Mouse (Mus musculus): ENCODE results near the gene Serpinc1. TPM values are rescaled to one million over a fixed set of nuclear protein-coding genes. Genes with fewer than 3 reads are reported as not detected.

Gene Serpinc1
- total RNA-seq, 2 experiments from 2014 or later, result 0.15 to 0.18 TPM

DNA sequence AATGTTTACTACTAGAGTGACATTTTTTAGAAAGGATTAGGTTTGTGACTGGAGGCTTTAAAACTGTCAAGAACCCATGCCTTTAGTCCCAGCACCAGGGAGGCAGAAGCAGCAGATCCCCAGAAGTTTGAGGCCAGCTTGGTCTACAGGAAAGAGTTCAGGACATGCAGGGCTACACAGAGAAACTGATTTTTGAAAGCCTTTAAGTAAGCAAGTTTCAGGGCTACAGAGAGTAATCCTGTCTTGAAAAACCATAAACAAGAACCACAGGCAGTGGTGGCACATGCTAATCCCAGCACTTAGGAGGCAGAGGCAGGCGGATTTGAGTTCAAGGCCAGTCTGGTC, 62.0 kb downstream of the Serpinc1 start:
- intact Hi-C loops (cut with DNase I), result no loop called here
- DNase-seq, result no peak

DNA sequence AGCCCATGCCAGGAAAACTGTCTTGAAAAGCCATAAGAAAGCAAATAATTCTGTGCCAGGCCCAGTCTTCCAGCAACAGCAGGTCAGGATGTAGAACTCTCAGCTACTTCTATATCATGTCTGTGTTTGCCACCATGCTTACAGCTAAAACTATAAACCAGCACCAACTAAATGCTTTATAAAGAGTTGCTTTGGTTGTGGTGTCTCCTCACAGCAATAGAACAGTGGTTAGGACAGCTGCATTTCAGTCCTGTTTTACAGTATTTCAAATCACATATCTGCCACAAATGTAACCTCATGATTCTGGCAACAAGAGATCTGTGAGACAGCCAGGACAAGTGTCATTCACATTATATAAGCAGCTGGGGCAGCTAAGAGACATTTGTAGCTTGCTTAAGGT, 62.5 kb downstream of the Serpinc1 start:
- no peak for DNase-seq
- intact Hi-C loops (cut with DNase I), result no loop called here

DNA sequence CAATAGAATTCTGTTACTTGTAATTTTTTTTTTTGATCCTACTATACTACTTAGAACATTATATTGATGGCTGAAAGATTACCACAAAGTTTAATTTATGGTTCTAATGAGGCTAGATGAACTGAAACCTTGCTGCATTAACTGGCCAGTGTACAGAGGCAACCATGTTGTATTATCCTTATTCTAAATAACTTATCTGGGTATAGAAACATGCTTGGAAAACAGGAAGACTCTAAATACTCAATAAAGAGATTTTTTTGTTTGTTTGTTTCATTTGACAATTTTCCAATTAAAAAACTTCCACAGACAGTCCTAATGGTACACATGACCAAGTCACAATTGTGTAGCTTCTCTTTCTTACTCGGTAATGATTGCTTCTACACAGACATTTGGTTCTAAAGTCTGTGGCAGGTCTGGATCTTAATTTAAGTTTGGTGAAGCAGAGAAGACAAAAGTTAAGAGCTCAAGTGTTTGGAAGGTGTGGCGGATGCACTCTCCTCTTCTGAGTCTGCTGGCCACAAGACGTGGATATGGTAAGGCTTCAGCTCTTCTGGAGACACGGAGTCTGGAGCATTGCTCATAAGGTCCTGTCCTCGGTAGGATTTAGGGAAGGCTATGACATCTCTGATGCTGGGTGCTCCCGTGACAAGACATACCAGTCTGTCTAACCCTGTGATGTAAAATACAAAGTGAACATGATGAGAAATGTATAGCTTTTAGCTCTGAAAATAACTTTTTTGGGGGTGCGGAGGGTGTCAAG, 63.1 kb downstream of the Serpinc1 start:
- intact Hi-C loops (cut with DNase I), result no loop called here
- DNase-seq, result no peak

DNA sequence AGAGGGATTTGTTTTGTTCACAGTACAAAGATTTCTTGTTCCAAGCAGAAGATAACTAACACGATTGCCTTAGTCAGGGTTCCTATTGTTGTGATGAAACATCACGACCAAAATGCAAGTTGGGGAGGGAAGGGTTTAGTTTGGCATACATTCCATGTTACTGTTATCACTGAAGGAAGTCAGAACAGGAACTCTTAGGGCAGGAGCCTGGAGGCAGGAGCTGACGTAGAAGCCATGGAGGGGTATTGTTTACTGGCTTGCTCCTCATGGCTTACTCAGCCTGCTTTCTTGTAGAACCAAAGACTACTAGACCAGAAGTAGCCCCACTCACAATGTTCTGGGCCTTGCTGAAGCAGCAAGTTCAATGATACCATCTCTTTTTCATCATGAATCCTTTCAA, 68.6 kb downstream of the Serpinc1 start:
- intact Hi-C loops (cut with DNase I), result no loop called here
- no peak for DNase-seq

Other genes with a start within 250 kb of the Serpinc1 start
- 10 to 100 TPM in 1 of 2 experiments, 1 to 10 TPM in 1; 9.1 to 11.7 TPM for gene Rabgap1l, start 185.4 kb upstream of the Serpinc1 start, total RNA-seq (2021)
- 10 to 100 TPM; 25.1 to 28.3 TPM for gene Rc3h1, start 72.2 kb upstream of the Serpinc1 start, total RNA-seq (2021)
- 1 to 10 TPM; 5.3 to 7.1 TPM for gene Zbtb37, start 56.3 kb downstream of the Serpinc1 start, total RNA-seq (2021)
- gene Dars2, start 92.1 kb downstream of the Serpinc1 start, total RNA-seq (2021), result 10 to 100 TPM; 11.4 to 11.7 TPM
- gene Cenpl, start 92.1 kb downstream of the Serpinc1 start, total RNA-seq (2021), result under 1 TPM; 0.52 to 0.64 TPM
- gene Klhl20, start 152.9 kb downstream of the Serpinc1 start, total RNA-seq (2021), result 1 to 10 TPM; 7.5 to 7.8 TPM
- not detected for gene Ankrd45, start 164.1 kb downstream of the Serpinc1 start, total RNA-seq (2021)
- gene Tex50, start 180.7 kb downstream of the Serpinc1 start, total RNA-seq (2021), result not detected